Mouse (Mus musculus): Measurements from ENCODE around the gene Rfc4.
"Not testable (repeated sequence)": the region's sequence is repeated elsewhere in the genome, so short reads cannot be mapped to it uniquely, and the experiment has no call there.

Rfc4 gene

GRCm38 (mm10) chr16:23103038-23103745 is 24.3 kb downstream of the Rfc4 start:
- no peak for DNase-seq (ENCODE audit: low spot score in 2 of 2)

GRCm38 (mm10) chr16:23102340-23103037 is 25.0 kb downstream of the Rfc4 start:
- no peak for DNase-seq (ENCODE audit: low spot score in 2 of 2)

GRCm38 (mm10) chr16:23100613-23101012 is 26.9 kb downstream of the Rfc4 start:
- DNase-seq (ENCODE audit: low spot score in 2 of 2), result no peak

- no peak for DNase-seq (ENCODE audit: low spot score in 2 of 2)
Observed at GRCm38 (mm10) chr16:23100099-23100575, 27.4 kb downstream of the Rfc4 start.

GRCm38 (mm10) chr16:23099632-23100031 is 27.9 kb downstream of the Rfc4 start:
- DNase-seq (ENCODE audit: low spot score in 2 of 2), result no peak

- DNase-seq (ENCODE audit: low spot score in 2 of 2), result not testable (repeated sequence)
Observed at GRCm38 (mm10) chr16:23098105-23098452, 29.5 kb downstream of the Rfc4 start.

- not testable (repeated sequence) for DNase-seq (ENCODE audit: low spot score in 2 of 2)
Observed at GRCm38 (mm10) chr16:23097290-23098104, 30.0 kb downstream of the Rfc4 start.

GRCm38 (mm10) chr16:23096886-23097285 is 30.7 kb downstream of the Rfc4 start:
- DNase-seq (ENCODE audit: low spot score in 2 of 2), result not testable (repeated sequence)

- not testable (repeated sequence) for DNase-seq (ENCODE audit: low spot score in 2 of 2)
Observed at GRCm38 (mm10) chr16:23095581-23095980, 32.0 kb downstream of the Rfc4 start.

GRCm38 (mm10) chr16:23094136-23094535 is 33.4 kb downstream of the Rfc4 start:
- no peak for DNase-seq (ENCODE audit: low spot score in 2 of 2)

GRCm38 (mm10) chr16:23093321-23093953 is 34.1 kb downstream of the Rfc4 start:
- no peak for DNase-seq (ENCODE audit: low spot score in 2 of 2)

- not testable (repeated sequence) for DNase-seq (ENCODE audit: low spot score in 2 of 2)
Observed at GRCm38 (mm10) chr16:23091345-23091744, 36.2 kb downstream of the Rfc4 start.

GRCm38 (mm10) chr16:23088491-23088890 is 39.0 kb downstream of the Rfc4 start:
- DNase-seq (ENCODE audit: low spot score in 2 of 2), result not testable (repeated sequence)

GRCm38 (mm10) chr16:23087712-23088111 is 39.8 kb downstream of the Rfc4 start:
- not testable (repeated sequence) for DNase-seq (ENCODE audit: low spot score in 2 of 2)

GRCm38 (mm10) chr16:23087159-23087558 is 40.4 kb downstream of the Rfc4 start:
- not testable (repeated sequence) for DNase-seq (ENCODE audit: low spot score in 2 of 2)

GRCm38 (mm10) chr16:23077516-23077915 is 50.0 kb downstream of the Rfc4 start:
- not testable (repeated sequence) for DNase-seq (ENCODE audit: low spot score in 2 of 2)
